8 mouse cellular contexts compared by ENCODE assay signal in the genomic region with DNA sequence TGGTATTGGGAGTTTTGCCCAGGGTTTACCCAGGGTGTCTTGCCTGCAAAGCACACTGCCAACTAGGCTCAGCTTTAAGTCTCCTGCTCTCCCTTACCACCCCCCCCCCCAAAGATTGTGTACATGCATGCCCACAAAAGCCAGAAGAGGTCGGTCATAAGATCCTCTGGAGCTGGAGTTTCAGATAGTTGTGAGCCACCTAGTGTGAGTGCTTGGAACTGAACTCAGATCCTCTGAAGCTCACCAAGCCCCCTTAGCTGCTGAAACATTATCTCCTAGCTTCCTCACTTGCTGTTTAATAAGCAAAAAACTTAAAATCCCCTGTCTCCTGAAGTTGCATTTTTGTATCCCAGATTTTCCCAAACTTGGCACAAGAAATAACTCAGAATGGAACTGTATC. TPM values are rescaled to one million over a fixed set of nuclear protein-coding genes. Genes with fewer than 3 reads are reported as not detected.
DNase-seq lines count a peak whose midpoint lies in the region; TF ChIP-seq lines count a peak whose summit lies in the region.

No protein-coding gene starts in this region.

- TF ChIP-seq CTCF in left cerebral cortex, adult 2 months (IDR thresholded peaks at IDR 0.05) = peak; percentile 59

- intact Hi-C loops in left cerebral cortex, adult 2 months (cut with DNase I) = loop anchor here (2.0 to 5.0 kb wide), 2 partner anchors 117 to 1335 kb away; no protein-coding TSS in a partner anchor

- peak; percentile 37 for DNase-seq in adrenal gland, postnatal 10 days
- no peak for DNase-seq in adrenal gland, adult 2 months
- no peak for DNase-seq in left cerebral cortex, adult 2 months (ENCODE audit: extremely low spot score in 1 of 2, low spot score in 2 of 2)
- DNase-seq in left cerebral cortex, adult 11 months (ENCODE audit: low spot score) = no peak
- DNase-seq in embryo, embryonic 11 days = peak; percentile 59
- peak; percentile 59 for DNase-seq in naive thymus-derived CD4-positive, alpha-beta T cell, adult 2 months (ENCODE audit: low read depth)
- no peak for DNase-seq in layer of hippocampus, adult 11-12 months (ENCODE audit: low spot score)
- DNase-seq in gastrocnemius, adult 8-10 months (ENCODE audit: low spot score in 2 of 2) = no peak

- H3K27ac ChIP-seq in left cerebral cortex, adult 2 months = no peak overlapping the region

- no peak overlapping the region for H3K4me3 ChIP-seq in left cerebral cortex, adult 2 months

RNA-seq across cellular contexts. Expression of gene Plekhb1, which starts 24.6 kb away (rescaled TPM):
- 1 to 10 TPM; 4.3 to 5.4 TPM for total RNA-seq in adrenal gland, postnatal 10 days (2021)
- 1 to 10 TPM; 2.9 to 5.7 TPM for total RNA-seq in adrenal gland, adult 2 months (2021)
- 17.4 and 19.0 TPM in 2 replicates for polyA plus RNA-seq in adrenal gland, adult 2 months (2012; rRNA removed)
- 100 to 1,000 TPM; 139 to 153 TPM for total RNA-seq in left cerebral cortex, adult 2 months (2021)
- 100 to 1,000 TPM in 2 of 4 experiments, 10 to 100 TPM in 2; 85.9 to 102 (median 98.0) TPM for total RNA-seq in gastrocnemius, adult 8-10 months (2022)

RNA-seq across cellular contexts. Expression of gene Mrpl48, which starts 29.6 kb away (rescaled TPM):
- 10 to 100 TPM; 62.5 to 73.7 TPM for total RNA-seq in adrenal gland, postnatal 10 days (2021)
- total RNA-seq in adrenal gland, adult 2 months (2021) = 10 to 100 TPM; 64.4 to 67.8 TPM
- polyA plus RNA-seq in adrenal gland, adult 2 months (2012; rRNA removed) = 4.5 and 4.9 TPM in 2 replicates
- total RNA-seq in left cerebral cortex, adult 2 months (2021) = 10 to 100 TPM; 73.3 to 78.9 TPM
- total RNA-seq in gastrocnemius, adult 8-10 months (2022) = 10 to 100 TPM; 53.5 to 64.5 (median 58.5) TPM

RNA-seq across cellular contexts. Expression of gene Rab6a, which starts 30.4 kb away (rescaled TPM):
- 10 to 100 TPM; 65.0 to 67.0 TPM for total RNA-seq in adrenal gland, postnatal 10 days (2021)
- 10 to 100 TPM; 67.8 to 80.1 TPM for total RNA-seq in adrenal gland, adult 2 months (2021)
- polyA plus RNA-seq in adrenal gland, adult 2 months (2012; rRNA removed) = 29.5 and 38.4 TPM in 2 replicates
- total RNA-seq in left cerebral cortex, adult 2 months (2021) = 100 to 1,000 TPM; 394 to 436 TPM
- total RNA-seq in gastrocnemius, adult 8-10 months (2022) = 10 to 100 TPM; 64.9 to 73.3 (median 68.4) TPM

Comparison
In these comparisons a context has a peak if more than half of its experiments do, and no peak if none do; other contexts are left out.
1. DNase-seq: peak in adrenal gland, postnatal 10 days (single experiment), embryo, embryonic 11 days (single experiment) and naive thymus-derived CD4-positive, alpha-beta T cell, adult 2 months (single experiment); none in adrenal gland, adult 2 months (single experiment), left cerebral cortex, adult 2 months (0 of 2), left cerebral cortex, adult 11 months (single experiment), layer of hippocampus, adult 11-12 months (single experiment) and gastrocnemius, adult 8-10 months (0 of 2).
2. RNA of gene Plekhb1, which starts 24.6 kb away (total RNA-seq): 139 to 153 TPM in left cerebral cortex, adult 2 months and 85.9 to 102 TPM in gastrocnemius, adult 8-10 months; 2.9 to 5.7 TPM in adrenal gland, adult 2 months and 4.3 to 5.4 TPM in adrenal gland, postnatal 10 days; every median in the first group is over 10 times any median in the second.
3. RNA of gene Rab6a, which starts 30.4 kb away (total RNA-seq): 394 to 436 TPM in left cerebral cortex, adult 2 months; 67.8 to 80.1 TPM in adrenal gland, adult 2 months, 64.9 to 73.3 TPM in gastrocnemius, adult 8-10 months and 65.0 to 67.0 TPM in adrenal gland, postnatal 10 days; every median in the first group is over 4 times any median in the second.